Mouse (Mus musculus): ENCODE data around the gene Fxyd5.

DNA sequence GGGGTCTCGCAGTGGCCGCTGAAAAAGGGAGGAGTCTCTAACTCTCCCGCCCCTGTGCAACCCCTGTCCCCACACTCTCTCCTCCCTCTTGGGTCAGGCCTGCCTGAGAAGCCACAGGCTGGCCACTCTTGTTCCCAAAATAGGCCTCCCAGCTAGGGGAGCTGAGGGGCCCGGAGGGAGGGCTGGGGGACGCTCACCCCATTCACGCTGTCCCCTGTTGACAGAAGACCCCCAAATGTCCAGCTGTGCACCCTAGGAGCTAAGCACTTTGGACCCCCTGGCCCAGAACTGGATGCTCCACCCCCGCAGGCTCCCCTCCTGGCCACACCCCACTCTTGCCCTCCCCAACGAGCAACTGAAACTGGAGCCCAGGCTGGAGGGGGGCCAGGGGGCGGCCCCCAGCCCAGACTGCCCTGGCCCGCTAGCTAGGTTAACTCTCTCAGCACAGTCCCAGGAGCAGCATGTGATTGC lies 13.1 kb upstream of the Fxyd5 start:
- TF ChIP-seq CTCF (IDR thresholded peaks at IDR 0.05): no peak
- no peak for TF ChIP-seq EP300 (IDR thresholded peaks at IDR 0.05; ENCODE audit: insufficient read depth, low read depth, low read length)

All from heart, adult 2 months (tissue).